Mouse (Mus musculus): Measurements from ENCODE around the gene Gm10300. TPM values are rescaled to one million over a fixed set of nuclear protein-coding genes. Genes with fewer than 3 reads are reported as not detected.

The Gm10300 gene
- polyA plus RNA-seq (2012; rRNA removed) = not detected in 2 replicates

GRCm38 (mm10) chr4:132074077-132074932 is at the start of gene Gm10300:
Gene Gm10300 (plus strand): TSS chr4:132074697.

GRCm38 (mm10) chr4:132074933-132075769 is 654 bp downstream of the Gm10300 start, which contains the start of gene Epb41:
Gene Epb41 (minus strand): TSS chr4:132075321.

Other genes with a start within 250 kb of the Gm10300 start
- gene Ptpru, start 236.4 kb upstream of the Gm10300 start, polyA plus RNA-seq (2012; rRNA removed) = 36.9 and 39.8 TPM in 2 replicates
- gene Mecr, start 231.2 kb upstream of the Gm10300 start, polyA plus RNA-seq (2012; rRNA removed) = 32.1 and 34.1 TPM in 2 replicates
- gene Srsf4, start 201.1 kb upstream of the Gm10300 start, polyA plus RNA-seq (2012; rRNA removed) = 82.0 and 89.3 TPM in 2 replicates
- gene Tmem200b, start 152.9 kb upstream of the Gm10300 start, polyA plus RNA-seq (2012; rRNA removed) = 0.58 and 1.1 TPM in 2 replicates
- 62.9 and 63.9 TPM in 2 replicates for gene Epb41, start 624 bp downstream of the Gm10300 start, polyA plus RNA-seq (2012; rRNA removed)
- gene Oprd1, start 69.8 kb downstream of the Gm10300 start, polyA plus RNA-seq (2012; rRNA removed) = 1.2 and 1.4 TPM in 2 replicates
- gene Ythdf2, start 137.6 kb downstream of the Gm10300 start, polyA plus RNA-seq (2012; rRNA removed) = 38.0 TPM in 2 replicates
- 26.1 and 27.9 TPM in 2 replicates for gene Gmeb1, start 186.9 kb downstream of the Gm10300 start, polyA plus RNA-seq (2012; rRNA removed)
- gene Taf12, start 199.7 kb downstream of the Gm10300 start, polyA plus RNA-seq (2012; rRNA removed) = 24.1 and 24.3 TPM in 2 replicates
- gene Rab42, start 228.7 kb downstream of the Gm10300 start, polyA plus RNA-seq (2012; rRNA removed) = 2.0 TPM in 2 replicates